Mouse (Mus musculus): Measurements from ENCODE around the gene Tnik.

DNA sequence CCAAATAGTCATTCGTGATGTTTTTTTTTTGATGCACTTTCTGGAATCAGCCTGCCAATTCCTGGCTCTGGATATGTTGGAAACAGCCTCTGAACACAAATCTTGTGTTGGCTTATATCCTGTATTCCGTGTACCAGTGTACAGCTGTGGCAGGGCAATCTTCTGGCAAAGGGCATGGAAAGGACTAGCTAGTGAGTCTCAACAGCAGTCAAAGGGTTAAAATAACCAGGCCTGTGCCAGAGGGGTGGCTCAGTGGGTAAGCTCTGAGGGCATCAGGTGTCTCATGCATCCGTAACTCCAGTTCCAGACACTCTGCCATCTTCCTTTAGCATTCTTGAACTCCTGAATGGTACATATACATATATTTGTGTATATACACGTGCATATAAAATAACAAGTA is 83.5 kb downstream of the Tnik start:
- TF ChIP-seq POLR2A (IDR thresholded peaks at IDR 0.05; ENCODE audit: control insufficient read depth, extremely low read depth, insufficient read depth, low read length, poor library complexity), result no peak
- TF ChIP-seq CTCF (IDR thresholded peaks at IDR 0.05; ENCODE audit: borderline replicate concordance, control insufficient read depth, extremely low read depth, insufficient read depth, low read length, poor library complexity), result no peak

All from thymus, adult 2 months (tissue).